Mouse (Mus musculus): ENCODE measurements at regions not wholly inside any gene's neighbourhood (a gene's known extent, or its start where the extent isn't known, plus 50 kb on each side); places are given as distances from the start of the nearest gene placed in this dataset.

GRCm38 (mm10) chr5:118428323-118429095 lies 132.0 kb upstream of the Med13l start:
- no peak for TF ChIP-seq POLR2A (IDR thresholded peaks at IDR 0.05; ENCODE audit: borderline replicate concordance, extremely low read depth, insufficient read depth, insufficient read length)
- Histone ChIP-seq H3K4me2 (replicated peaks; ENCODE audit: low read depth, low read length, severe bottlenecking) (no peak overlapping the region), H3K36me3 (ENCODE audit: control insufficient read depth, insufficient read depth, low read length) (no peaks in the 10 kb centered on the region), H3K4me1 (ENCODE audit: control insufficient read depth, insufficient read depth, low read length) (peaks cover 7% of the 10 kb centered on the region), H3K27me3 (ENCODE audit: control insufficient read depth, insufficient read depth, low read length) (no peaks in the 10 kb centered on the region), H3K27ac (replicated peaks; ENCODE audit: low read depth, low read length) (no peak overlapping the region), H3K9me3 (ENCODE audit: control insufficient read depth, low read length) (no peaks in the 10 kb centered on the region), H3K4me3 (replicated peaks; ENCODE audit: low read length) (no peak overlapping the region), H3K9ac (ENCODE audit: low read depth, low read length, severe bottlenecking) (no peak overlapping the region)
- 71% methylated on average over 18 of the region's 18 CpGs for WGBS
- no peak for ATAC-seq (ENCODE audit: low FRiP score, low read depth)
- no peak for DNase-seq (ENCODE audit: low spot score)

GRCm38 (mm10) chr5:118433599-118433998 lies 126.9 kb upstream of the Med13l start:
- Histone ChIP-seq H3K9me3 (ENCODE audit: control insufficient read depth, low read length) (no peaks in the 10 kb centered on the region), H3K27me3 (ENCODE audit: control insufficient read depth, insufficient read depth, low read length) (peaks cover 7% of the 10 kb centered on the region; the same call in 1 of the 2 replicates), H3K4me1 (ENCODE audit: control insufficient read depth, insufficient read depth, low read length) (peaks cover 23% of the 10 kb centered on the region), H3K27ac (replicated peaks; ENCODE audit: low read depth, low read length) (no peak overlapping the region), H3K4me3 (replicated peaks; ENCODE audit: low read length) (no peak overlapping the region), H3K4me2 (replicated peaks; ENCODE audit: low read depth, low read length, severe bottlenecking) (no peak overlapping the region), H3K36me3 (ENCODE audit: control insufficient read depth, insufficient read depth, low read length) (no peaks in the 10 kb centered on the region), H3K9ac (ENCODE audit: low read depth, low read length, severe bottlenecking) (no peak overlapping the region)
- no peak for TF ChIP-seq POLR2A (IDR thresholded peaks at IDR 0.05; ENCODE audit: borderline replicate concordance, extremely low read depth, insufficient read depth, insufficient read length)
- ATAC-seq (ENCODE audit: low FRiP score, low read depth), result no peak
- DNase-seq (ENCODE audit: low spot score), result no peak
- 60% methylated on average over 4 of the region's 4 CpGs for WGBS

GRCm38 (mm10) chr5:118434718-118435555 lies 125.5 kb upstream of the Med13l start:
- Histone ChIP-seq H3K4me1 (ENCODE audit: control insufficient read depth, insufficient read depth, low read length) (peaks cover 23% of the 10 kb centered on the region), H3K9me3 (ENCODE audit: control insufficient read depth, low read length) (no peaks in the 10 kb centered on the region), H3K4me3 (replicated peaks; ENCODE audit: low read length) (no peak overlapping the region), H3K27ac (replicated peaks; ENCODE audit: low read depth, low read length) (no peak overlapping the region), H3K27me3 (ENCODE audit: control insufficient read depth, insufficient read depth, low read length) (peaks cover 7% of the 10 kb centered on the region; the same call in 1 of the 2 replicates), H3K36me3 (ENCODE audit: control insufficient read depth, insufficient read depth, low read length) (no peaks in the 10 kb centered on the region), H3K9ac (ENCODE audit: low read depth, low read length, severe bottlenecking) (no peak overlapping the region), H3K4me2 (replicated peaks; ENCODE audit: low read depth, low read length, severe bottlenecking) (no peak overlapping the region; the same call in 1 of the 2 replicates)
- WGBS, result 16% methylated on average over 20 of the region's 20 CpGs
- ATAC-seq (ENCODE audit: low FRiP score, low read depth) (no peak), DNase-seq (ENCODE audit: low spot score) (no peak)
- no peak for TF ChIP-seq POLR2A (IDR thresholded peaks at IDR 0.05; ENCODE audit: borderline replicate concordance, extremely low read depth, insufficient read depth, insufficient read length)

GRCm38 (mm10) chr5:118435556-118435950 lies 124.9 kb upstream of the Med13l start:
- Histone ChIP-seq H3K9me3 (ENCODE audit: control insufficient read depth, low read length) (no peaks in the 10 kb centered on the region), H3K27me3 (ENCODE audit: control insufficient read depth, insufficient read depth, low read length) (peaks cover 7% of the 10 kb centered on the region; the same call in 1 of the 2 replicates), H3K27ac (replicated peaks; ENCODE audit: low read depth, low read length) (no peak overlapping the region), H3K4me1 (ENCODE audit: control insufficient read depth, insufficient read depth, low read length) (peaks cover 23% of the 10 kb centered on the region), H3K9ac (ENCODE audit: low read depth, low read length, severe bottlenecking) (no peak overlapping the region), H3K4me2 (replicated peaks; ENCODE audit: low read depth, low read length, severe bottlenecking) (no peak overlapping the region), H3K36me3 (ENCODE audit: control insufficient read depth, insufficient read depth, low read length) (no peaks in the 10 kb centered on the region), H3K4me3 (replicated peaks; ENCODE audit: low read length) (no peak overlapping the region)
- WGBS, result 39% methylated on average over 7 of the region's 7 CpGs
- no peak for TF ChIP-seq POLR2A (IDR thresholded peaks at IDR 0.05; ENCODE audit: borderline replicate concordance, extremely low read depth, insufficient read depth, insufficient read length)
- DNase-seq (ENCODE audit: low spot score), result no peak
- no peak for ATAC-seq (ENCODE audit: low FRiP score, low read depth)

GRCm38 (mm10) chr5:118436035-118436434 lies 124.4 kb upstream of the Med13l start:
- Histone ChIP-seq H3K4me3 (replicated peaks; ENCODE audit: low read length) (no peak overlapping the region), H3K27ac (replicated peaks; ENCODE audit: low read depth, low read length) (no peak overlapping the region), H3K4me1 (ENCODE audit: control insufficient read depth, insufficient read depth, low read length) (peaks cover 23% of the 10 kb centered on the region), H3K9me3 (ENCODE audit: control insufficient read depth, low read length) (no peaks in the 10 kb centered on the region), H3K36me3 (ENCODE audit: control insufficient read depth, insufficient read depth, low read length) (no peaks in the 10 kb centered on the region), H3K9ac (ENCODE audit: low read depth, low read length, severe bottlenecking) (no peak overlapping the region), H3K27me3 (ENCODE audit: control insufficient read depth, insufficient read depth, low read length) (peaks cover 7% of the 10 kb centered on the region; the same call in 1 of the 2 replicates), H3K4me2 (replicated peaks; ENCODE audit: low read depth, low read length, severe bottlenecking) (no peak overlapping the region)
- WGBS, result 23% methylated on average over 9 of the region's 9 CpGs
- no peak for ATAC-seq (ENCODE audit: low FRiP score, low read depth)
- TF ChIP-seq POLR2A (IDR thresholded peaks at IDR 0.05; ENCODE audit: borderline replicate concordance, extremely low read depth, insufficient read depth, insufficient read length), result no peak
- no peak for DNase-seq (ENCODE audit: low spot score)
